Mouse (Mus musculus): Measurements from ENCODE around the gene Gm13694. TPM values are rescaled to one million over a fixed set of nuclear protein-coding genes. Genes with fewer than 3 reads are reported as not detected.
A peak's percentile ranks its signal among the peaks of the same experiment; 100 is the strongest.
"Not testable (repeated sequence)": the region's sequence is repeated elsewhere in the genome, so short reads cannot be mapped to it uniquely, and the experiment has no call there.

The Gm13694 gene
- polyA plus RNA-seq (2012; rRNA removed) (0.03 TPM in 1 of 2 replicates, not detected in the other), polyA plus RNA-seq (2014; fragmentation: Nextera tagmentation; extraction: Ambion mirVana) (not detected in 2 replicates)

GRCm38 (mm10) chr2:83978633-83979032 lies at the start of gene Gm13694:
Gene Gm13694, plus strand, starts transcription at chr2:83978933.
- not testable (repeated sequence) for ATAC-seq (ENCODE audit: low FRiP score, low read depth); H3K4me3 ChIP-seq (replicated peaks; ENCODE audit: low read length)
- WGBS = no CpG with 5 or more reads among the region's 6 CpGs

GRCm38 (mm10) chr2:83929478-83930088 lies 49.1 kb upstream of the Gm13694 start:
- H3K9me3 ChIP-seq (ENCODE audit: control insufficient read depth, low read length) = no peaks in the 10 kb centered on the region
- no peak for TF ChIP-seq POLR2A (IDR thresholded peaks at IDR 0.05; ENCODE audit: borderline replicate concordance, extremely low read depth, insufficient read depth, insufficient read length)
- H3K4me3 ChIP-seq (replicated peaks; ENCODE audit: low read length) = no peak overlapping the region
- no peaks in the 10 kb centered on the region for H3K27me3 ChIP-seq (ENCODE audit: control insufficient read depth, insufficient read depth, low read length)
- no peak overlapping the region for H3K9ac ChIP-seq (ENCODE audit: low read depth, low read length, severe bottlenecking)
- H3K4me1 ChIP-seq (ENCODE audit: control insufficient read depth, insufficient read depth, low read length) = no peaks in the 10 kb centered on the region
- H3K27ac ChIP-seq (replicated peaks; ENCODE audit: low read depth, low read length) = no peak overlapping the region
- H3K36me3 ChIP-seq (ENCODE audit: control insufficient read depth, insufficient read depth, low read length) = no peaks in the 10 kb centered on the region
- DNase-seq (ENCODE audit: low spot score) = no peak
- 49% methylated on average over 2 of the region's 2 CpGs for WGBS
- H3K4me2 ChIP-seq (replicated peaks; ENCODE audit: low read depth, low read length, severe bottlenecking) = no peak overlapping the region
- no peak; the same call in 1 of the 2 replicates for ATAC-seq (ENCODE audit: low FRiP score, low read depth)

More at GRCm38 (mm10) chr2:83978633-83979032, at the start of gene Gm13694:
- H3K36me3 ChIP-seq (ENCODE audit: control insufficient read depth, insufficient read depth, low read length); H3K27ac ChIP-seq (replicated peaks; ENCODE audit: low read depth, low read length); H3K9ac ChIP-seq (ENCODE audit: low read depth, low read length, severe bottlenecking); H3K4me2 ChIP-seq (replicated peaks; ENCODE audit: low read depth, low read length, severe bottlenecking); H3K9me3 ChIP-seq (ENCODE audit: control insufficient read depth, low read length); H3K27me3 ChIP-seq (ENCODE audit: control insufficient read depth, insufficient read depth, low read length); H3K4me1 ChIP-seq (ENCODE audit: control insufficient read depth, insufficient read depth, low read length); DNase-seq (ENCODE audit: low spot score): not testable (repeated sequence)

GRCm38 (mm10) chr2:83940931-83941361 lies 37.8 kb upstream of the Gm13694 start, which contains the start of gene Zswim2:
Gene Zswim2, minus strand, starts transcription at chr2:83941228.
- Histone ChIP-seq H3K27ac (replicated peaks; ENCODE audit: low read depth, low read length) (no peak within 1 kb of the TSS), H3K9me3 (ENCODE audit: control insufficient read depth, low read length) (no peaks in the 10 kb centered on the region), H3K4me1 (ENCODE audit: control insufficient read depth, insufficient read depth, low read length) (peaks cover 5% of the 10 kb centered on the region), H3K4me2 (replicated peaks; ENCODE audit: low read depth, low read length, severe bottlenecking) (peak within 1 kb of the TSS; percentile 44), H3K36me3 (ENCODE audit: control insufficient read depth, insufficient read depth, low read length) (no peaks in the 10 kb centered on the region), H3K27me3 (ENCODE audit: control insufficient read depth, insufficient read depth, low read length) (no peaks in the 10 kb centered on the region), H3K4me3 (replicated peaks; ENCODE audit: low read length) (peak within 1 kb of the TSS; percentile 16), H3K9ac (ENCODE audit: low read depth, low read length, severe bottlenecking) (no peak within 1 kb of the TSS)
- ATAC-seq (ENCODE audit: low FRiP score, low read depth) (peak; percentile 60), DNase-seq (ENCODE audit: low spot score) (peak; percentile 57)
- TF ChIP-seq POLR2A (IDR thresholded peaks at IDR 0.05; ENCODE audit: borderline replicate concordance, extremely low read depth, insufficient read depth, insufficient read length) = no peak
- under 1% methylated on average over 20 of the region's 20 CpGs for WGBS

GRCm38 (mm10) chr2:83941378-83941777 lies 37.4 kb upstream of the Gm13694 start:
- Histone ChIP-seq H3K9ac (ENCODE audit: low read depth, low read length, severe bottlenecking) (no peak overlapping the region), H3K27ac (replicated peaks; ENCODE audit: low read depth, low read length) (no peak overlapping the region), H3K36me3 (ENCODE audit: control insufficient read depth, insufficient read depth, low read length) (no peaks in the 10 kb centered on the region), H3K27me3 (ENCODE audit: control insufficient read depth, insufficient read depth, low read length) (no peaks in the 10 kb centered on the region), H3K4me1 (ENCODE audit: control insufficient read depth, insufficient read depth, low read length) (peaks cover 5% of the 10 kb centered on the region), H3K4me3 (replicated peaks; ENCODE audit: low read length) (peak overlapping the region; percentile 16; the same call in 1 of the 2 replicates), H3K4me2 (replicated peaks; ENCODE audit: low read depth, low read length, severe bottlenecking) (peak overlapping the region; percentile 44), H3K9me3 (ENCODE audit: control insufficient read depth, low read length) (no peaks in the 10 kb centered on the region)
- WGBS = 48% methylated on average over 3 of the region's 3 CpGs
- TF ChIP-seq POLR2A (IDR thresholded peaks at IDR 0.05; ENCODE audit: borderline replicate concordance, extremely low read depth, insufficient read depth, insufficient read length) = no peak
- no peak for ATAC-seq (ENCODE audit: low FRiP score, low read depth)
- DNase-seq (ENCODE audit: low spot score) = no peak

- Histone ChIP-seq H3K9me3 (ENCODE audit: control insufficient read depth, low read length) (no peaks in the 10 kb centered on the region), H3K9ac (ENCODE audit: low read depth, low read length, severe bottlenecking) (no peak overlapping the region), H3K4me1 (ENCODE audit: control insufficient read depth, insufficient read depth, low read length) (peaks cover 5% of the 10 kb centered on the region), H3K36me3 (ENCODE audit: control insufficient read depth, insufficient read depth, low read length) (no peaks in the 10 kb centered on the region), H3K27me3 (ENCODE audit: control insufficient read depth, insufficient read depth, low read length) (no peaks in the 10 kb centered on the region), H3K4me2 (replicated peaks; ENCODE audit: low read depth, low read length, severe bottlenecking) (no peak overlapping the region), H3K4me3 (replicated peaks; ENCODE audit: low read length) (no peak overlapping the region), H3K27ac (replicated peaks; ENCODE audit: low read depth, low read length) (no peak overlapping the region)
- ATAC-seq (ENCODE audit: low FRiP score, low read depth) (no peak), DNase-seq (ENCODE audit: low spot score) (no peak)
- WGBS = 80% methylated on average over 4 of the region's 4 CpGs
- no peak for TF ChIP-seq POLR2A (IDR thresholded peaks at IDR 0.05; ENCODE audit: borderline replicate concordance, extremely low read depth, insufficient read depth, insufficient read length)
These were observed 36.9 kb upstream of the Gm13694 start for GRCm38 (mm10) chr2:83941792-83942191.

- H3K4me2 ChIP-seq (replicated peaks; ENCODE audit: low read depth, low read length, severe bottlenecking); H3K4me1 ChIP-seq (ENCODE audit: control insufficient read depth, insufficient read depth, low read length); H3K9ac ChIP-seq (ENCODE audit: low read depth, low read length, severe bottlenecking); H3K4me3 ChIP-seq (replicated peaks; ENCODE audit: low read length); H3K9me3 ChIP-seq (ENCODE audit: control insufficient read depth, low read length); ATAC-seq (ENCODE audit: low FRiP score, low read depth); H3K36me3 ChIP-seq (ENCODE audit: control insufficient read depth, insufficient read depth, low read length); H3K27me3 ChIP-seq (ENCODE audit: control insufficient read depth, insufficient read depth, low read length); H3K27ac ChIP-seq (replicated peaks; ENCODE audit: low read depth, low read length); DNase-seq (ENCODE audit: low spot score): not testable (repeated sequence)
- WGBS = no CpG with 5 or more reads among the region's 6 CpGs
These were observed 23.3 kb upstream of the Gm13694 start, which contains the start of gene Gm13698 for GRCm38 (mm10) chr2:83955393-83955792. Gene Gm13698, plus strand, starts transcription at chr2:83955693.

GRCm38 (mm10) chr2:83961203-83961602 lies 17.5 kb upstream of the Gm13694 start, which contains the start of gene Gm13693:
Gene Gm13693, plus strand, starts transcription at chr2:83961503.
- not testable (repeated sequence) for H3K36me3 ChIP-seq (ENCODE audit: control insufficient read depth, insufficient read depth, low read length); H3K4me3 ChIP-seq (replicated peaks; ENCODE audit: low read length); H3K27ac ChIP-seq (replicated peaks; ENCODE audit: low read depth, low read length); H3K4me1 ChIP-seq (ENCODE audit: control insufficient read depth, insufficient read depth, low read length); DNase-seq (ENCODE audit: low spot score); H3K9me3 ChIP-seq (ENCODE audit: control insufficient read depth, low read length); H3K27me3 ChIP-seq (ENCODE audit: control insufficient read depth, insufficient read depth, low read length); H3K4me2 ChIP-seq (replicated peaks; ENCODE audit: low read depth, low read length, severe bottlenecking); ATAC-seq (ENCODE audit: low FRiP score, low read depth); H3K9ac ChIP-seq (ENCODE audit: low read depth, low read length, severe bottlenecking)
- no CpG with 5 or more reads among the region's 6 CpGs for WGBS

- H3K36me3 ChIP-seq (ENCODE audit: control insufficient read depth, insufficient read depth, low read length); DNase-seq (ENCODE audit: low spot score); H3K27me3 ChIP-seq (ENCODE audit: control insufficient read depth, insufficient read depth, low read length); H3K4me1 ChIP-seq (ENCODE audit: control insufficient read depth, insufficient read depth, low read length); H3K27ac ChIP-seq (replicated peaks; ENCODE audit: low read depth, low read length); H3K9ac ChIP-seq (ENCODE audit: low read depth, low read length, severe bottlenecking); H3K4me3 ChIP-seq (replicated peaks; ENCODE audit: low read length); ATAC-seq (ENCODE audit: low FRiP score, low read depth); H3K4me2 ChIP-seq (replicated peaks; ENCODE audit: low read depth, low read length, severe bottlenecking); H3K9me3 ChIP-seq (ENCODE audit: control insufficient read depth, low read length): not testable (repeated sequence)
- no CpG with 5 or more reads among the region's 6 CpGs for WGBS
These were observed 11.7 kb upstream of the Gm13694 start, which contains the start of gene Gm13695 for GRCm38 (mm10) chr2:83967013-83967412. Gene Gm13695, plus strand, starts transcription at chr2:83967313.
